Mouse (Mus musculus) neural tube, embryonic 14.5 days (tissue): ENCODE results near the gene Zbtb16. TPM values are rescaled to one million over a fixed set of nuclear protein-coding genes. Genes with fewer than 3 reads are reported as not detected.

Experiments used
- ATAC-seq: fragments of 200-750 bp; cut with Nextera tagmentation; 2 replicates; pipeline ENCODE4 v1.8.0; 2017; ENCODE audit warnings: low read depth, mild to moderate bottlenecking, moderate TSS enrichment, moderate library complexity
- H3K27ac ChIP-seq: fragments of 300-500 bp; sonication (generic); 2 replicates; pipeline ENCODE4 v1.5.1; 2014; ENCODE audit warnings: low read depth, mild to moderate bottlenecking, control low read depth, low read length, moderate library complexity, mixed read lengths
- H3K27me3 ChIP-seq: fragments of 300-500 bp; sonication (generic); 2 replicates; pipeline ENCODE4 v1.6.1; 2014; ENCODE audit warnings: low read length; ENCODE audit not compliant: control insufficient read depth, insufficient read depth
- H3K36me3 ChIP-seq: fragments of 300-500 bp; sonication (generic); 2 replicates; pipeline ENCODE4 v1.6.1; 2014; ENCODE audit warnings: low read length, mixed read lengths; ENCODE audit not compliant: control insufficient read depth, insufficient read depth
- H3K4me1 ChIP-seq: fragments of 300-500 bp; sonication (generic); 2 replicates; pipeline ENCODE4 v1.6.1; 2014; ENCODE audit warnings: low read length; ENCODE audit not compliant: control insufficient read depth, insufficient read depth
- H3K4me2 ChIP-seq: fragments of 300-500 bp; sonication (generic); 2 replicates; pipeline ENCODE4 v1.6.1; 2014; ENCODE audit warnings: mild to moderate bottlenecking, low read depth, low read length, control low read depth
- H3K4me3 ChIP-seq: fragments of 300-500 bp; sonication (generic); 2 replicates; pipeline ENCODE4 v1.5.1; 2014; ENCODE audit warnings: low read depth, low read length, control low read depth, mixed read lengths
- H3K9ac ChIP-seq: fragments of 300-500 bp; sonication (generic); replicated peaks from 2 replicates; pipeline ENCODE4 v1.6.1; 2014; ENCODE audit warnings: low read depth, mild to moderate bottlenecking, control low read depth, low read length, mixed read lengths
- H3K9me3 ChIP-seq: fragments of 300-500 bp; sonication (generic); 2 replicates; pipeline ENCODE4 v1.6.1; 2016; ENCODE audit warnings: low read length; ENCODE audit not compliant: control insufficient read depth
- WGBS: fragments of 180-500 bp; shearing (Covaris S2); extraction: QIAGEN DNeasy Blood & Tissue Kit; methylation state at CpG from one replicate; pipeline ENCODE4 v1.1.7; 2014; 5-methylcytosine and 5-hydroxymethylcytosine counted together
- polyA plus RNA-seq: library from polyadenylated mRNA; unstranded; fragments of >200 nt; fragmentation: Nextera tagmentation; extraction: Ambion mirVana; gene quantifications from 2 replicates; pipeline ENCODE4 v1.2.1, GENCODE M21; 2014

Gene Zbtb16
- polyA plus RNA-seq, 1 experiment from 2014 or later: 12.0 TPM

DNA sequence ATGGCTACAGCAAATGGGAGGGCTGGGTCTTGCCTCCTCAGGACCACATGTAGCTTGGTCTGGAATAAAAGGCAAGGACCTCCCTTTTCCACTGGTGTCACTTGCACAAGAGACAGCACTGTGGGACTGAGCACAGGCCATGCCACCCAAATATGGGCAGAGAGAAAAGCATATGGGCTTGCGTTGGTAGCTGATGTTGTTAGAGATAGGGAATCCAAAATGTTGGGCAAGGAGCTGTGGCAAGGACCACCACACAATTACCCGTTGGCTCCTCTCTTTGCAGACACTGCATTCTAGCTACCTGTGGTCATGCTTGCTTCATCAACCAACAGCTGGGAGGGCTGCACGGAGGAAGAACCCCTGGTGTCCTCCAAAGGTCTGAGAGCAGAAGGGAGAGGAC lies 169.3 kb downstream of the Zbtb16 start:
- Histone ChIP-seq H3K4me1 (peaks cover 16% of the 10 kb centered on the region), H3K9ac (no peak overlapping the region), H3K4me3 (no peak overlapping the region), H3K4me2 (no peak overlapping the region), H3K9me3 (no peaks in the 10 kb centered on the region), H3K27ac (no peak overlapping the region), H3K36me3 (no peaks in the 10 kb centered on the region), H3K27me3 (no peaks in the 10 kb centered on the region)
- 84% methylated on average over 3 of the region's 3 CpGs for WGBS
- no peak for ATAC-seq

DNA sequence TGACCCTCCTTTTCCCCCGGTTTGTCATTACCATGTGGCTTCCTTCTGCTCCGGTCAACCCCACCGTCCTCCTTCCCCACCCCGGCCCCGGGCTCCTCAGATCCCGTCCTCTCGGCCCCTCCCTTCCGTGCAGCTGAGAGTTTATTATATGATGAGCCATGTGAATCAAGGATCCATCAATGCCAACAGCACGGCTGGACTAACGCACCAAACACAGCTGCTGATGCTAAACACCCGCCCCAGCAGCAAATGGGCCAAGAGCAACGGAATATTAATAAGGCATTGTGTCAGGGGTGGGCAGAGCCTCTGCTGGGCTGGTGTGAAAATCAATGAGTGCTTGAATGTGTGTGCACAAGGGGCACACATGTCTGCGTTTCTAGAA lies 173.0 kb downstream of the Zbtb16 start:
- Histone ChIP-seq H3K36me3 (no peaks in the 10 kb centered on the region), H3K4me3 (no peak overlapping the region), H3K27me3 (no peaks in the 10 kb centered on the region), H3K4me2 (peak overlapping the region; percentile 18; the same call in 1 of the 2 replicates), H3K9ac (no peak overlapping the region), H3K27ac (peak overlapping the region; percentile 64), H3K4me1 (peaks cover 21% of the 10 kb centered on the region), H3K9me3 (no peaks in the 10 kb centered on the region)
- peak; percentile 56 for ATAC-seq
- WGBS: 11% methylated on average over 13 of the region's 13 CpGs

DNA sequence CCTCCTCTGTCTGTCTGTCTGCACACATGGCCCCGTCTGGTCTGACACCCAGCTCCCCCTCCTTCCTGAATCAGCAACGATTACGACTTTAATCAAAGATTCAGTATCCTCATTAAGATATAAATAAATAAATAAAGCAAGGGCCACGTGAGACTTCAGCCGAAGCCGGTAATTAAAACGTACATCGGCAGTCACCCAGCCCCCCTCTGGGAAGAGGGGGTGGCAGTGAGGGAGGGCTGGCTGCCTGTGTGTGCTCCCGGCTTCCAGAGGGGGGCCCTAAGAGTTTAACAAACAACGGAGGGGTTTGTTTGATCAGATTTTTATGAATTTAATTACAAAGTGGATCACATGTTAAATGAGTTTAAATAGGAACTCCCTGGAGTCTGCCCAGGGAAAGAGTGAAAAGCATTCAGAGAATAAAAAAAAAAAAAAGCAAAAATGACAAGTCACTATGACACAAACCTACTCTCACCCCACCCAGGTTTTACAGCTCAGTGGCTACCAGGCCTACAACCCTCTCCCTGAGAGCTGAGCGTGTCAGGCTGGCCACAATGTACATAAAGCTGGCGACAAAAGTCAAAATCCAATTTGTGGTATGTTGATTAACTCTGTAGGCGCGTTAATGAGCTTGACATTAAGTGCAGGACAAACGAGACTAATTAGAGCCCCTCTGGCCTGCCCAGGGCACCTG lies 173.5 kb downstream of the Zbtb16 start:
- ATAC-seq: peak; percentile 29
- Histone ChIP-seq H3K27ac (peak overlapping the region; percentile 64), H3K27me3 (no peaks in the 10 kb centered on the region), H3K9ac (no peak overlapping the region), H3K4me2 (peak overlapping the region; percentile 18; the same call in 1 of the 2 replicates), H3K9me3 (no peaks in the 10 kb centered on the region), H3K36me3 (no peaks in the 10 kb centered on the region), H3K4me1 (peaks cover 21% of the 10 kb centered on the region), H3K4me3 (no peak overlapping the region)
- WGBS: 15% methylated on average over 15 of the region's 15 CpGs

DNA sequence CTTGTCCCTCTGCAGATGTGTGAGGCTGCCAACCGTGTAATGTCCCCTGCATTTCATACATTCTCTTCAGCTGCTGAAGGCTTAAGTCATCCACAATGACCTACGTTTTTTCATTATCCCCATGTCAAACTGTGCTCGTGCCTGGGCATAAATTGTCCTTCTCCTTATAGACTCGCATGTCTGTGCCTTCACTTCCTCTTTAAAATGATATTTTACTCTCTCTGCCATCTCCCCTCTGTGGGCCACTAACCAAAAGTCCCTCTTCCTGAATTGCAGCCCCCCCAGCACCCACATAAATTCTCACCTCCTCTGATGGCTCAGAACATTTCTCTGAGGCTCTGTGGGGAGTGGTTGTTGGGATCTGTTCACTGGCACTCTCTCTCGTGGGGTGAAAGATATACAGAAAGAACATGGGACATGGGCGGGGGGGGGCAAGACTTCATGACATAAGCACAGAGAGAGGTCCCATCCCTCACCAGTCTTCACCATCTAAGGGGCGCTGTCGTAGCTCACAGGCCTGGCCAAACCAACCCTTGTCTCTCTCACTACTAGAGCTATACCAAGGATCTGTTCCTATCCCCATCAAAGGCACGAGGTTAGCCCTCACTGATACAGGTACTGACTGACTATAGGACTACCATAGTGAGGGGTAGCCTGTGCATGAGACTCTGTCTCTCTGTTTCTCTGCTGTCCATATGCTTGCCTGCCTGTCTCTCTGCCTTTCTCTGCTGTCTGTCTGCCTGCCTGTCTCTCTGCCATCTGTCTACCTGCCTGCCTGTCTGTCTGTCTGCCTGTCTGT lies 174.6 kb downstream of the Zbtb16 start:
- Histone ChIP-seq H3K4me3 (no peak overlapping the region), H3K9me3 (no peaks in the 10 kb centered on the region), H3K36me3 (no peaks in the 10 kb centered on the region), H3K27me3 (no peaks in the 10 kb centered on the region), H3K4me2 (no peak overlapping the region), H3K4me1 (peaks cover 21% of the 10 kb centered on the region), H3K9ac (no peak overlapping the region), H3K27ac (peak overlapping the region; percentile 48; the same call in 1 of the 2 replicates)
- 0 out of 2 replicates have a peak, but pooled peaks have one; percentile 25 for ATAC-seq
- WGBS: 43% methylated on average over 9 of the region's 9 CpGs

DNA sequence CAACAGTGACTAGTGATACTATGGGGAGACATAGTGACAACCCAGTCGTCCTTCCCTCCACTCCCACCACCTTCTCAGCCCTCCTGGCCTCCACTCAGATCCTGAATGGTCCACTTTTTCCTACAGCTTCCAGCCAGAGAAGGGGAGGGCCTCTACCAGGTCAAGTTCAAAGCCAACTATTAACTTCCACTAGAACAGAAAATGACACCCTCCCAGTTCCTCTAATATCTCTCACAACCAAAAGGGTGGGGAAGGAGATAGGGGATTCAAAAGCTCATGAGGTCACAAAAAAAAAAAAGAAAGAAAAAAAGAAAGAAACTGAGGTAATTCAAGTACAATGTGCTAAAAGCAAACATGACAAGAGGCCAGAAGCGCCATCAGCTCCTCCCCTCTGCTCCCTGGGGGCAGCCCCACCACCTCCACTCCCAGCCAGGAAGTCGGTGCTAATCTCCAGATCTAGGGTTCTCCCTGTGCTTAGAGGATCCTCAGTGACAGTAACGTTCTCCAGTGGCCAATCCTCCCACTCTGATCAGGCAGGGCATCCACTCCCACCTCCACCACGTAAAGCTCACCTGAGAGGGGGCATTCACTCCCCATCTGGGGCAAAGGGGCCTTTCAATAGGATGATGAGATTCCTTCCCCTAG lies 180.4 kb downstream of the Zbtb16 start:
- ATAC-seq: no peak

DNA sequence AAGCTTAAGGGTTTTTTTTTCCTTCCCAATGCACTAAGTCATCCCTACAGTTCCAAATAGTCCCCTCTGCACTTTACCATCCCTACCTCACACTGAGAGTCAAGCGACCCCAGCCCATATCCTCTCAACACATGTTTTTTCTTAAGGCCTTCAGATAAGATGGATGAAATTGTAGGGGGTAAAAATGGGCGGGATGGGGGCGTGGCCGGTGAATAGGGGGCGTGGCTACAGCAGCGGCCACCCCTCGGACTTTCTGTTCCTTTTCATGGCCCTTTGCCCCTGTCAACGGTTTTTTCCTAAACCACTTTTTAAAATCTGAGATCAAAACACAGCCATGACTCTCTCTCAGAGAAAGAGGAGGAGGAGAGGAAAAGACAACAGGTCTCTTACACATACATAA lies 181.3 kb downstream of the Zbtb16 start:
- Histone ChIP-seq H3K4me2 (no peak overlapping the region), H3K27ac (no peak overlapping the region), H3K36me3 (no peaks in the 10 kb centered on the region), H3K4me1 (no peaks in the 10 kb centered on the region), H3K9me3 (no peaks in the 10 kb centered on the region), H3K9ac (no peak overlapping the region), H3K4me3 (no peak overlapping the region), H3K27me3 (no peaks in the 10 kb centered on the region)
- no peak for ATAC-seq
- WGBS: 9% methylated on average over 8 of the region's 8 CpGs

More for the DNA sequence above, 180.4 kb downstream of the Zbtb16 start:
- no peak overlapping the region for H3K9ac ChIP-seq
- H3K9me3 ChIP-seq: no peaks in the 10 kb centered on the region
- no peaks in the 10 kb centered on the region for H3K4me1 ChIP-seq
- no peak overlapping the region for H3K4me2 ChIP-seq
- H3K27ac ChIP-seq: no peak overlapping the region
- H3K27me3 ChIP-seq: no peaks in the 10 kb centered on the region
- no peak overlapping the region for H3K4me3 ChIP-seq
- 35% methylated on average over 5 of the region's 5 CpGs for WGBS
- no peaks in the 10 kb centered on the region for H3K36me3 ChIP-seq

DNA sequence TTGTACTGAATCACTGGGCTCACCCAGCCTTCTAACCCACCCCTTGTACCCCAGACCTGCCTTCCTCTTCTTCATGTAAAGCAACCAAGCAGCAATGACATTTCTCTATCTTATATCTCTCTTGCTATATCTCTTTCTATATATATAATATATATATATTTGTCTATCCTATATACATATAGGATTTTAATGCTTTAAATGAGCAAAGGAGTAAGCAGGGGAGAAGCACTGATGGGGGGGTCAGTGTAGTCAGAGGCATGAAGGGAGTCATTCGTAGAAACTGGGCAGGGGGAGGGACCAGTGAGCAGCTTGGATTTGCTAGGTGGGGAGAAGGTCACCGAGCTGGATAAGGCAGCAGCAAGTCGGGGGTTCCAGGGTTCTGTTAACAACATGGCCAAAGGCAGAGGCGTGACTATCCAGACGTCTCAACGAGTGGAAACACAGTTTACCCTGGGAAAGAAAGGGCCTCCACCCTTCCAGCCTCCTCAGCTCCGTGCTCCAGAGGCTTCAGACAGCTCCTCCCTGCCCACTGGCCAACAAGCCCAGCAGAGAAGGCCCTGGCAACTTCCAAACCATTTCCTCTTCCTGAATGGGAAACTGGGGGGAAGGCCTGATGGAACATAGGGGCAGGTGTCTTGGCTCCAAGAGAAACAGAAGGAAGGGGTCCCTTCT lies 182.5 kb downstream of the Zbtb16 start:
- ATAC-seq: no peak
- H3K9me3 ChIP-seq: no peaks in the 10 kb centered on the region
- H3K4me3 ChIP-seq: no peak overlapping the region
- no peak overlapping the region for H3K9ac ChIP-seq
- no peaks in the 10 kb centered on the region for H3K27me3 ChIP-seq
- H3K4me1 ChIP-seq: peaks cover 7% of the 10 kb centered on the region
- no peaks in the 10 kb centered on the region for H3K36me3 ChIP-seq
- no peak overlapping the region for H3K4me2 ChIP-seq
- no peak overlapping the region for H3K27ac ChIP-seq
- 55% methylated on average over 7 of the region's 7 CpGs for WGBS

DNA sequence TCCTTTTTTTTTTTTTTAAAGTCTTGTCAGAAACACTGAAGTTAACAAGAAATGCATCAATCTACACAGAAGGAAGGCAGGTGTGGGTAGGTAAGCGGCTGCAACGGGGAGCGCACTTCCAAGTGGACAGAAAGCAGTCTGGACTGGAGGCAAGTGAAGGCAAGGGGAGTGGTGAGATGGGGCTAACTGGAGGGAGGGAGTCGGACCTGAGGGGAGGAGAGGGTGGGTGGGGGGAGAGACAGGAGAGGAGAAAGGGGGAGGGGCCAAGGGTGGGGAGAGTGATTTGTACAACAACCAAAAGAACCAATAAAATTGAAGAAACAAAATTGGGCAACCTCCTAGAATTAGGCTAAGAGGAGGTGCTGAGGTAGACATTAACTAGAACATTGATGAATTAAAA lies 184.0 kb downstream of the Zbtb16 start:
- Histone ChIP-seq H3K9me3 (no peaks in the 10 kb centered on the region), H3K27ac (no peak overlapping the region), H3K36me3 (no peaks in the 10 kb centered on the region), H3K4me2 (no peak overlapping the region), H3K4me1 (peaks cover 19% of the 10 kb centered on the region), H3K4me3 (no peak overlapping the region), H3K27me3 (no peaks in the 10 kb centered on the region), H3K9ac (no peak overlapping the region)
- 34% methylated on average over 4 of the region's 4 CpGs for WGBS
- ATAC-seq: no peak
